Mouse (Mus musculus): ENCODE measurements around the gene Atg9b. TPM values are rescaled to one million over a fixed set of nuclear protein-coding genes. Genes with fewer than 3 reads are reported as not detected.
"Not testable (repeated sequence)": the region's sequence is repeated elsewhere in the genome, so short reads cannot be mapped to it uniquely, and the experiment has no call there.

The Atg9b gene
- polyA plus RNA-seq, 1 experiment from 2014 or later: 0.21 TPM

- H3K4me3 ChIP-seq: no peak overlapping the region
- no peak overlapping the region for H3K27ac ChIP-seq
- H3K9me3 ChIP-seq: no peaks in the 10 kb centered on the region
- DNase-seq (ENCODE audit: low spot score): no peak
- WGBS: 86% methylated on average over 11 of the region's 11 CpGs
- no peaks in the 10 kb centered on the region for H3K27me3 ChIP-seq (ENCODE audit: insufficient read depth, poor library complexity, severe bottlenecking)
- H3K36me3 ChIP-seq: peaks cover 61% of the 10 kb centered on the region
- peaks cover 8% of the 10 kb centered on the region; the same call in 1 of the 2 replicates for H3K4me1 ChIP-seq (replicated peaks)
These were observed 8.4 kb upstream of the Atg9b start for GRCm38 (mm10) chr5:24400362-24400761.

DNA sequence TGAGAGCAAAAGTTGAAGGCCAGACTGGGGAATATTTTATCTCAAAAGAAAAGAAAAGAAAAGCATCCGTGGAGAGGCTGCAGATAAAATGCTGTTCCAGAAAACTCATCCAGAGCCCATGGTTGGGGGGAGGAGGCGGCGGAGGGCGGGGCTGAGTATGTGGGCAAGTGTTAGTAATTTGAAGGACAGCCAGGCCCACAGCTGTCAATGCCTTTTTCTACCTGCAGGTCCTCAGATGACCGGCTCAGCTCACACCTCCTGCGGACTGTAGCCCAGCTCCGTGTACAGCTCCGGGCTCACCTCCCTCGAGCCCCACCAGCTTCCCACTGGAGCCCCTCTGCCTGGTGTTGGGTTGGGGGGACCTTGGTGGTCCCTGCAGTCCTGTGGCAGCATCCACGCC, 7.7 kb upstream of the Atg9b start:
- H3K9me3 ChIP-seq: no peaks in the 10 kb centered on the region
- H3K36me3 ChIP-seq: peaks cover 55% of the 10 kb centered on the region
- H3K4me1 ChIP-seq (replicated peaks): peaks cover 14% of the 10 kb centered on the region
- no peak for DNase-seq (ENCODE audit: low spot score)
- no peaks in the 10 kb centered on the region for H3K27me3 ChIP-seq (ENCODE audit: insufficient read depth, poor library complexity, severe bottlenecking)
- H3K4me3 ChIP-seq: no peak overlapping the region
- no peak overlapping the region for H3K27ac ChIP-seq
- WGBS: 89% methylated on average over 10 of the region's 10 CpGs

GRCm38 (mm10) chr5:24396254-24396653, 4.3 kb upstream of the Atg9b start:
- H3K4me3 ChIP-seq; H3K9me3 ChIP-seq; H3K27ac ChIP-seq; DNase-seq (ENCODE audit: low spot score); H3K27me3 ChIP-seq (ENCODE audit: insufficient read depth, poor library complexity, severe bottlenecking): not testable (repeated sequence)
- whole genome bisulfite sequencing: 88% methylated on average over 6 of the region's 6 CpGs
- H3K36me3 ChIP-seq: peaks cover 23% of the 10 kb centered on the region
- peaks cover 21% of the 10 kb centered on the region for H3K4me1 ChIP-seq (replicated peaks)

- H3K4me1 ChIP-seq (replicated peaks): peaks cover 21% of the 10 kb centered on the region
- peaks cover 25% of the 10 kb centered on the region for H3K27me3 ChIP-seq (ENCODE audit: insufficient read depth, poor library complexity, severe bottlenecking)
- peak overlapping the region; percentile 61 for H3K4me3 ChIP-seq
- H3K36me3 ChIP-seq: peaks cover 7% of the 10 kb centered on the region; the same call in 1 of the 2 replicates
- DNase-seq (ENCODE audit: low spot score): peak; percentile 95
- peak overlapping the region; percentile 93 for H3K27ac ChIP-seq
- no peaks in the 10 kb centered on the region for H3K9me3 ChIP-seq
- 2% methylated on average over 36 of the region's 36 CpGs for WGBS
These were observed 2.4 kb upstream of the Atg9b start for GRCm38 (mm10) chr5:24394165-24394894.

- DNase-seq (ENCODE audit: low spot score): peak; percentile 79
- Histone ChIP-seq H3K27me3 (ENCODE audit: insufficient read depth, poor library complexity, severe bottlenecking) (peaks cover 33% of the 10 kb centered on the region), H3K4me3 (peak within 1 kb of the TSS; percentile 61), H3K9me3 (no peaks in the 10 kb centered on the region), H3K36me3 (peaks cover 7% of the 10 kb centered on the region; the same call in 1 of the 2 replicates), H3K27ac (peak within 1 kb of the TSS; percentile 93), H3K4me1 (replicated peaks) (peaks cover 27% of the 10 kb centered on the region)
- WGBS: 22% methylated on average over 7 of the region's 7 CpGs
These were observed 1.6 kb upstream of the Atg9b start, which contains the start of gene Abcb8 for GRCm38 (mm10) chr5:24393392-24393997. Abcb8 (plus strand) TSS chr5:24393663.

DNA sequence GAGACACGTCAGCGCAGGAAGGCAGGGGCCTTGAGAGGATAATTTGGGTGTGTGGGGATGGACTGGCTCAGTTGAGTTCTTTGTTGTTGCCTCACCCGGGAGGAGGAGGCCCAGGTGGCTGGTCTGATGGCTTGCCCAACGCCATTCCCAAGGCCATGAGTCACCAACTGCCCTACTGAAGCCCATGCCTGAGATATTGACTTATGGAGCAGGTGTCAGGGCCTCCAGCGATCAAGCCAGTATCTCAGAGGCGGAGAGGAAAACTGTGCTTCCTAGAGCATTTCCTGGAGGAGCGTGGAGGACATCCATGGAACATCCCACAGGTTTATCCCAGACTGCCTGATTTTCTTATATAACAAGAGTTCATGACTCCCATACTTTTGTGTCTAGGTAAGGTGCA, 781 bp upstream of the Atg9b start:
- peaks cover 41% of the 10 kb centered on the region for H3K27me3 ChIP-seq (ENCODE audit: insufficient read depth, poor library complexity, severe bottlenecking)
- H3K4me1 ChIP-seq (replicated peaks): peaks cover 34% of the 10 kb centered on the region
- WGBS: 78% methylated on average over 7 of the region's 7 CpGs
- DNase-seq (ENCODE audit: low spot score): no peak
- H3K4me3 ChIP-seq: no peak overlapping the region
- peaks cover 7% of the 10 kb centered on the region; the same call in 1 of the 2 replicates for H3K36me3 ChIP-seq
- no peak overlapping the region for H3K27ac ChIP-seq
- H3K9me3 ChIP-seq: no peaks in the 10 kb centered on the region

DNA sequence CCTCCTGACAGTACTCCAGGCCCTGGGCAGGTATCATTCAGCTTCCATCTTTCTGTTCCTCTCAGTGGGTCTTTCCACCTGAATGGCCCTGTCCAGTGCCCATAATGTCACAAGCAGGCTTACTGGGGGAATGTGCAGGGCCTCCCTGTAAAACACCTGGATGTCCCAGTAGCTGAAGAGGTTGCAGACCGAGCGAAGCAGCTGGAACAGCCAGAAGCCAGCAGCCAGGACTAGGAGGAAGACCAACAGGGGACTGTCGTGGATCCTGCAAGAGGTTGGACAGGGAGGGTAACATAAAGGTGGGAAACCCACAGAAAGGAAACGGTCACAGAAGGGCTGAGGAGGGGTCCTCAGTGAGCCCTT, 2.3 kb downstream of the Atg9b start:
- no peak overlapping the region for H3K4me3 ChIP-seq
- peaks cover 72% of the 10 kb centered on the region for H3K27me3 ChIP-seq (ENCODE audit: insufficient read depth, poor library complexity, severe bottlenecking)
- no peaks in the 10 kb centered on the region for H3K36me3 ChIP-seq
- H3K9me3 ChIP-seq: no peaks in the 10 kb centered on the region
- 83% methylated on average over 4 of the region's 4 CpGs for WGBS
- DNase-seq (ENCODE audit: low spot score): no peak
- H3K27ac ChIP-seq: peak overlapping the region; percentile 57
- peaks cover 48% of the 10 kb centered on the region for H3K4me1 ChIP-seq (replicated peaks)

- no peaks in the 10 kb centered on the region for H3K9me3 ChIP-seq
- peak overlapping the region; percentile 57 for H3K27ac ChIP-seq
- no peaks in the 10 kb centered on the region for H3K36me3 ChIP-seq
- H3K4me3 ChIP-seq: no peak overlapping the region
- peaks cover 50% of the 10 kb centered on the region for H3K4me1 ChIP-seq (replicated peaks)
- DNase-seq (ENCODE audit: low spot score): peak; percentile 45
- peaks cover 76% of the 10 kb centered on the region for H3K27me3 ChIP-seq (ENCODE audit: insufficient read depth, poor library complexity, severe bottlenecking)
- WGBS: 52% methylated on average over 7 of the region's 7 CpGs
These were observed 2.8 kb downstream of the Atg9b start for GRCm38 (mm10) chr5:24389011-24389657.

DNA sequence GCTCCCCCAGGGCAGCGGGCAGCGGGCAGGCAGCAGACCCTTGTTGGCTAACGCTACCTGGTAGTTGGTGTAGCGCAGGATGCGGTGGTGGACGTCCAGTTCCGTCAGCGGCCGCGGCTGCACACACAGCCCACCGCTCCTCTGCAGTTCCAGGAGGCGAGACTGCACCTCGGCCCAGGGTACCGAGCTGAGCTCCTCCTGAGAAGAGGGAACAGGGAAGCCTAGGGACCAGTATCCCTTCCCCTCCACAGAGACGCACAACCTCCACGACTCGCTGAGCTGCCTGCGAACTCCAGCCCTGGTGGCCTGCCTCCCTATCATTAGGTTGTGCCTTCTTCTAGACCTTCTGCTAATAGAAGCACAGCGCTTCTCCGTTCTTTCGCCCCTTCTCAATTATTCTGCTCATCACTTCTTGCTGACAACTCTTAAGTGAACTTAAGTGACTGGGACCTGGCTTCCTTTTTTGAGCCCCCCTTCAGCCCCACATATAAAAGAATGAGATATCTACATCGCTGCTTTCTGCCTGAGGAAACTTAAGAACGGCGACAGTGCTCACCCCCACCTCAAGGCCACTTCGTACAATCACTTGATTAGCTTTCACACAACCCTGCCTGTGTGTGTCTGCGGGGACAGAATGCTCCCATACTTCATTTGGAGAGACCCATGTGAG, 3.6 kb downstream of the Atg9b start:
- no peaks in the 10 kb centered on the region for H3K9me3 ChIP-seq
- DNase-seq (ENCODE audit: low spot score): no peak

GRCm38 (mm10) chr5:24387264-24388241, 4.4 kb downstream of the Atg9b start:
- Histone ChIP-seq H3K27ac (peak overlapping the region; percentile 81), H3K27me3 (ENCODE audit: insufficient read depth, poor library complexity, severe bottlenecking) (peaks cover 76% of the 10 kb centered on the region), H3K4me3 (peak overlapping the region; percentile 63), H3K9me3 (no peaks in the 10 kb centered on the region), H3K36me3 (no peaks in the 10 kb centered on the region), H3K4me1 (replicated peaks) (peaks cover 58% of the 10 kb centered on the region)
- under 1% methylated on average over 73 of the region's 73 CpGs for WGBS
- peak; percentile 67 for DNase-seq (ENCODE audit: low spot score)

More for the DNA sequence above, 3.6 kb downstream of the Atg9b start:
- H3K4me1 ChIP-seq (replicated peaks): peaks cover 50% of the 10 kb centered on the region
- H3K4me3 ChIP-seq: peak overlapping the region; percentile 63
- no peaks in the 10 kb centered on the region for H3K36me3 ChIP-seq
- H3K27ac ChIP-seq: peak overlapping the region; percentile 81
- H3K27me3 ChIP-seq (ENCODE audit: insufficient read depth, poor library complexity, severe bottlenecking): peaks cover 76% of the 10 kb centered on the region
- 23% methylated on average over 26 of the region's 26 CpGs for WGBS

GRCm38 (mm10) chr5:24385887-24386550, 5.9 kb downstream of the Atg9b start:
- H3K27me3 ChIP-seq (ENCODE audit: insufficient read depth, poor library complexity, severe bottlenecking): peaks cover 68% of the 10 kb centered on the region
- H3K36me3 ChIP-seq: no peaks in the 10 kb centered on the region
- H3K4me3 ChIP-seq: no peak overlapping the region
- WGBS: 82% methylated on average over 10 of the region's 10 CpGs
- H3K9me3 ChIP-seq: no peaks in the 10 kb centered on the region
- H3K27ac ChIP-seq: no peak overlapping the region
- no peak for DNase-seq (ENCODE audit: low spot score)
- peaks cover 61% of the 10 kb centered on the region for H3K4me1 ChIP-seq (replicated peaks)
